Mouse (Mus musculus): ENCODE results near the gene Pik3ap1.
"Not testable (repeated sequence)": the region's sequence is repeated elsewhere in the genome, so short reads cannot be mapped to it uniquely, and the experiment has no call there.

Gene Pik3ap1

DNA sequence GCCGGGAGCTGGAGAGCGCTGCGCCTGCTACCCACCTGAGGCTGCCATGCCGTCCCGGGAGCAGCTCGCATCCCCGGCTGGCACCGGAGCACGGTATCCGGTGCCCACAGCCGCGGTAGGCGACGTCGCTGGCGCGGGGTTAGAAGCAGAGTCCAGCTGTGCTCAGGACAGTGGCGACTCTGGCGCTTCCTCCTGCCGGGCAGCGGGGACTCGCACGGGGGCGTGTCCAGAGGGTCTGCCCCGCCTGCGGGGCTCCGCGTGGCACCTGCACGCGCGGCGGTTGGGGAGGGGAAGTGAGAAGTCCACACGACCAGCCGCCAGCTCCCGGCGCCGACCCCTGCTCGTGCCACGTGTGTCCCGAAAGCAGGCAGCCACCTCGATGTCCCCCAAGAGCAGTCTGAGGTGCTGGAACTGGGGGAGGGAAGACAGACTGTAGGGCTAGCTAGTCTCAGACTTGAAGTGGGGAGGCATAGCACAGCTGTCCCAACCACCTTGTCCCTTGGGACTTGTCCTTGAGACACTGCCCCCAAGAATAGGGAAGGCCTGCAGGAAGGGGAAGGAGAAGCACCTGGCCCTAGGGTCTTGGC is at the start of gene Pik3ap1:
Gene Pik3ap1 (minus strand): TSS at position 181 of the 587 bp plus-strand sequence.
- peak in 1 of 2 experiments; percentile 4 for DNase-seq (ENCODE audit: low spot score in 2 of 2)

DNA sequence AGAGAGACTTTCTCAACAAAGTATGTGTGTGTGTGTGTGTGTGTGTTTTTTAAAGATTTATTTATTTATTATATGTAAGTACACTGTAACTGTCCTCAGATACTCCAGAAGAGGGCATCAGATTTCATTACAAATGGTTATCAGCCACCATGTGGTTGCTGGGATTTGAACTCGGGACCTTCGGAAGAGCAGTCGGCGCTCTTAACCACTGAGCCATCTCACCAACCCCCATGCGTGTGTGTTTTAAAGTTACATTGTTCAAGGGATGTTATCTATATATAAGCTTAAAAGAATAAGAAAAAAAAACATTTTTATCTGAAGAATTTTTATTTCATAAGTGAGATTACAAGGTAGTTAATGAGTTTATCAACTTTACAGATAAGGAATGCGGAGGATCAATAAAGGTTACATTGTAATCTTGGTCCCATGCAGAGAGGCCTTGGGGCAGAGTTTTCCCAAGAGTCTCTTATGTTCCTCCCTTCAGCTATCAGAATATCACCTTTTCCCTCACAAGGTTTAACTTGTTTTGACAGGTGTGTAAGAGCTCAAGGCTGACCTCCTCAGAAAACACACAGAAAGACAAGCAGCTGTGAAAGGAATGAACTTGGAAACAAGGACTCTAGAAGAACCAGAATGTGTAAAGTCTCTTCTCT is 46.7 kb upstream of the Pik3ap1 start:
- not testable (repeated sequence) for DNase-seq (ENCODE audit: low spot score in 2 of 2)

DNA sequence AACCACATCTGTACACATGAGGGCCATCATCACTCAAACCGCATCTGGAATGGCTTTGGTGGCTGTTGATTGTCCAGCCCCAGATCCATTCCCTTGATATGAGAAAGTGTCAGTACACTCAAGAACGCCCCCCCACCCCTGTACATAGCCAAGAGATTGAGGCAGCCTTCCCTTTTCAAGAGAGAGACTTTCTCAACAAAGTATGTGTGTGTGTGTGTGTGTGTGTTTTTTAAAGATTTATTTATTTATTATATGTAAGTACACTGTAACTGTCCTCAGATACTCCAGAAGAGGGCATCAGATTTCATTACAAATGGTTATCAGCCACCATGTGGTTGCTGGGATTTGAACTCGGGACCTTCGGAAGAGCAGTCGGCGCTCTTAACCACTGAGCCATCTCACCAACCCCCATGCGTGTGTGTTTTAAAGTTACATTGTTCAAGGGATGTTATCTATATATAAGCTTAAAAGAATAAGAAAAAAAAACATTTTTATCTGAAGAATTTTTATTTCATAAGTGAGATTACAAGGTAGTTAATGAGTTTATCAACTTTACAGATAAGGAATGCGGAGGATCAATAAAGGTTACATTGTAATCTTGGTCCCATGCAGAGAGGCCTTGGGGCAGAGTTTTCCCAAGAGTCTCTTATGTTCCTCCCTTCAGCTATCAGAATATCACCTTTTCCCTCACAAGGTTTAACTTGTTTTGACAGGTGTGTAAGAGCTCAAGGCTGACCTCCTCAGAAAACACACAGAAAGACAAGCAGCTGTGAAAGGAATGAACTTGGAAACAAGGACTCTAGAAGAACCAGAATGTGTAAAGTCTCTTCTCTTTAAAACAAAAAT is 41.2 kb upstream of the Pik3ap1 start:
- not testable (repeated sequence) for DNase-seq (ENCODE audit: low spot score in 2 of 2)

DNA sequence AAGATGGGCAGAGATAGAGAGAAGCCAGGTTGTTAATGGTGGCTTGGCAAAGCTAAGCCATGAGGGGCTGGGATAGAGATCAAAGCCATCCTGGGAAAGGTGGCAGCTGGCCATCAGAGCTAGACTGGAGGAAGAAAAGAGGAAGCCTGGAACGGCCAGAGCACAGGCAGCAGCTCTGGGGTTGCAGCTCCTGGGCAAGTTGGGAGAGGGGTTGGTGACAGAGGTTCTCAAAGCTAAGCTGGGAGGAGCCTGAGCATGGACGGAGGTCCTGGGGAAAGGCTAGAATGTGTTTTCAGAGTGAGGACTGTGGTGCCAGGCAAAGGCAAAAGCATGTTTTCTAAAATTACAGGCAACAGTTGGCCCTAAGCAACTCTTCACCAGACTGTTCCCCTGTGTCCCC is 36.4 kb upstream of the Pik3ap1 start:
- DNase-seq (ENCODE audit: low spot score in 2 of 2) = no peak

DNA sequence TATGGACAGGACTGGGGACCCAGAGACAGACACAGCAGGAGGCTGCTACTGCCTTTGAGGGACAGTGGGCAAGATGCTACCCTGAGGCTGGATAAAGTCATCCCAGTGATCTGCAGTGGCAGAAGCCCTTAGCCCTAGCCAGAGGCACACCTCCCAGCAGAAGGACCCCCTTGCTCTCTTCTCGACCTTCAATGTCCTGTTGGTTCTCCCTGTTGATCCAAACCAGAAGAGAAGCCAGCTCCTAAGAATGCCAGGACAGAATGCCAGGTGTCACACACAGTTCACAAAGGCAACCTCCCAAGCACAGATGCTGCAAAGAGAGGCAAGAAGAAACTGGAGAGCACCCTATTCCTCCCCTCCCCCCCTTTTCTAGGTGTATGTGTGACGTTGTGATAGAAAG is 33.9 kb upstream of the Pik3ap1 start:
- no peak for DNase-seq (ENCODE audit: low spot score in 2 of 2)

- no peak for DNase-seq (ENCODE audit: low spot score in 2 of 2)
Measured at GRCm38 (mm10) chr19:41417995-41418394, 33.1 kb upstream of the Pik3ap1 start.

- no peak for DNase-seq (ENCODE audit: low spot score in 2 of 2)
Measured at GRCm38 (mm10) chr19:41416201-41416600, 31.3 kb upstream of the Pik3ap1 start.

- no peak for DNase-seq (ENCODE audit: low spot score in 2 of 2)
Measured at GRCm38 (mm10) chr19:41402603-41403002, 17.7 kb upstream of the Pik3ap1 start.

GRCm38 (mm10) chr19:41390856-41391255 is 6.0 kb upstream of the Pik3ap1 start:
- DNase-seq (ENCODE audit: low spot score in 2 of 2) = no peak

DNA sequence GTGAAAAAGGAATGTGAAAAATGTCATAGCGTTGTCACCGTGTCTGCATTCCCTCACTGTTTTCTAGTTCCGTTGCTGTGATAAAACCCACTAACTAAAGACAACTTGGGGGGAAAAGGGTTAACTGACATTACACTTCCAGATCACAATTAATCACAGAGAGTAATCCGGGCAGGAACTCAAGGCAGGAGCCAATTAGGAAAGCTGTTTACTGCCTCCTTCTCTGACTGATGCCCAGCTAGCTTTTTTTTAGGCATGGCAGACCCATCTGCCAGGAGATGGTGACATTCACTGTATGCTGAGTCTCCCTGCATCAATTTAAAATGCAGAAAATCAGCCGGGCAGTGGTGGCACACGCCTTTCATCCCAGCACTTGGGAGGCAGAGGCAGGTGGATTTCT is 4.4 kb upstream of the Pik3ap1 start:
- no peak for DNase-seq (ENCODE audit: low spot score in 2 of 2)

DNA sequence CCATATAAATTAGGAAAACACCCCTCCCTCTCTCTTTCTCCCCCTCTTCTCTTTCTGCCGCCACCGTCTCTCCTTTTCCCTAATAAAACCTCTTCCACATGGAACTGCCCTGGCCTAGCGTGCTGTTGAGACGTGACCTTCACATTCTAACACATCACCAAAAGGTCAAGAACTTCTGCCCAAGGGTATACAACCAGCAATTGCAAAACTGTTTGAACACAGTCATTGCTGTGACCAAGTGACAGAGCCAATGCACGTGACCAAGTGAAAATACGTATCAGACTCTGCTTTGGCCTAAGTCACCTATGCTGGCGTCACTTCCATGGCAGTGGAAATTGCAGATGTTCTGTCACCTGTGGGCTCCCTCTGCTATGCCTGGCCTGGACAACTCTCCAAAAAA is 3.3 kb upstream of the Pik3ap1 start:
- no peak for DNase-seq (ENCODE audit: low spot score in 2 of 2)

DNA sequence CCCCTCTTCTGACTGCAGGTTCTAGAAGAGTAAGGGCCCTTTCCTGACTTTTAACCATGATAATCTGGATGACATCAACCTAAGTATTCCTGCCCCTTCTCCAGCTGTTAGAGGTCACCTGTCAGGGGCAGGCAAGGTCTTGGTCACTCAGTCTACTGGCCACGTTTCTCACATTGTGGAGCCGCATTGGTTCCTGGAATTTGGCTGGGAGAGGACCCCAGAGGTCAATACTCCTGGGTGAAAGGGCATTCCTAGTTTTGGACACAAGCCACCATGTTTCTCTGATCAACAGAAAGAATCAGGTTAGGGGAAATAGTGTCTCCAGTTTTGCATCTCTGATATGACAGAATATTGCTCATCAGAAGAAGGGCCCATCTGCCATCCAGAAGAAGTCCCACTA is 2.4 kb upstream of the Pik3ap1 start:
- DNase-seq (ENCODE audit: low spot score in 2 of 2) = no peak

DNA sequence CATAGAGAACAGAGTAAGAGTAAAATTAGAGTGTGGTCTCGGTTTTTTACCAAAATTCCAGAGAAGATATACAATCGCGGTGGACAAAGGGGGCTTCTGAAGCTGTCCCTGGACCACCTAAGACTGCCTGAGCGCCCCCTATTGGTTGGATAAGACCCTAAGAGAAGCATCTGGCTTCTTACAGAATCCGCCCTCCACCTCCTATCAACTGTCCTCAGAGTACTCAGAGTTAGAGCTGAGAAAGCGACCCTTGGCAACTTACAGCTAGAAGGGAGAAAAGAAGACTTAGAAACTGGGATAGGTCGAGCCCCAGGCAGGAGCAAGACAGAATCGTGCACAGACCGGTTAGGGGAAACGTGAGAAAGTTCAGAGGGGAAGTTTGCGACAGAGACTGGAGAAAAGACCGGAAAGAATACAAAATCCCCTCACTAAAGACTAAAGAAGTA is 473 bp downstream of the Pik3ap1 start:
- no peak for DNase-seq (ENCODE audit: low spot score in 2 of 2)

- DNase-seq (ENCODE audit: low spot score in 2 of 2) = no peak
Measured at GRCm38 (mm10) chr19:41382391-41382978, 2.4 kb downstream of the Pik3ap1 start.

DNA sequence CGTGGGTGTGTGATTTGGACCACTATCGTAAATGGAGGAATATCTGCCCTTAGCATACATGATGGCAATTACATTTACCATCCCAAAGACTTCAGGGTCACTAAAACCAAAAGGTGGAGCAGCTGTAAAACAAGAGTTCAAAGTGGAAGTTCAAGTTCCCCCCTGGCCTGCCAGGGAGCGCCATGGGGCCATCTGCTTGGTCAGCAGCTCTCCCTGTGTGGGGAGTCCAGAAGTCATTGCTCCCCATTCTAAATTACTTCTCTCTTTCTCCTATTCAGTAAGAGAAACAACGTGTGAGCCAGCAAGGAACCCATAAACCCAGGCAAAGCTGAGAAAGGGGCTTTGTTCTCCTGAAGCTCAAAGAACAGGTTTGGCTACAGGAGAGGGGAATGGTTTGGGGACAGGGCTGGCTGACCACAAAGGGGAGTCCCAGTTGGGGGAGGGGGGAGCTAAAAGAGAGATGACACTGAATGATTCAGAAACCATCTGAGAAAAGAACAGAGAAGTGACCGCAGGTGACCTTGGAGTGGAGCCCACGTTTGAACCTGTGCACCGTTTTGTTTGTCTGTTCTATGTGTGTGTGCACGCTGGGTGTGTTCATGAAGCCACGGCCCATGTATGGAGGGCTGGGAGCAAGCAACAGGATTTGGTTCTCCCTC is 3.2 kb downstream of the Pik3ap1 start:
- DNase-seq (ENCODE audit: low spot score in 2 of 2) = no peak

DNA sequence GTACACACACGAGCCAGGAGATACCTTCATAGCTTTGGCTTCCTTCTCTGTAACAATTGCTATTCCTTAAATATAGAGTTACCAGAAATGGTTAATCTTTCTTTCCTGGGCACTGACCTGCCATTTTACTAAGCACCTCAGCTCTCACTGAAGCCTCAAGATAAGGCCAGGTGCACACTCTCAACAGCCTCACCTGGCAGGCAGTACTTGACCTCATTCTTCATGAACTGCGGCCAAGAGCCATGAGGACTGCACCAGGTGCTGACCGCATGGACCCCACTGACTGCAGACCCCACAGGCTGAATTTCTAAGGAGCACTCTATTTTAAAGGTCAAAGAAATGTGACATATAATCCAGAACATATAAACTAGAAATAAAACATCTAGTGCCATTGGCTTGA is 5.7 kb downstream of the Pik3ap1 start:
- DNase-seq (ENCODE audit: low spot score in 2 of 2) = no peak

DNA sequence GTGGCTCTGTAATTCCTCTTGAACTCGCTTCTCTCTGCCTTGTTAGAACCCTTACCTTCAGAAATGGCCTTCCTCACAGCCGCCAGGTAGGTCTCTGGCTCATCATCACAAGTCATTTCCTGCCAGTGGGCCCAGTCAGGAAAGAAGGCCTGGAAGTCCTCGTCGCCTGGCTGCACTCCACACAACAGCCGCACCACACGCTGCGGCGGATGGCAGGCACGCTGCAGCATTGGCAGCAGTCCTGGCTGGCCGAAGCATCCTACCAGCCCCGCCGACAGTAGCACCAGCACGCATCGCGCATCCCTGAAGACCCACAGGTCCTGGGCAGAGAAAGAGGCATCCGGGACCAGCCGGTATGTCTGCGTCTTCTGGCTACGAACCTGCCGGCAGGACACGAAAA is 9.1 kb downstream of the Pik3ap1 start:
- DNase-seq (ENCODE audit: low spot score in 2 of 2) = peak in 1 of 2 experiments; percentile 38

GRCm38 (mm10) chr19:41375096-41375495 is 9.8 kb downstream of the Pik3ap1 start:
- no peak for DNase-seq (ENCODE audit: low spot score in 2 of 2)

GRCm38 (mm10) chr19:41374658-41375057 is 10.2 kb downstream of the Pik3ap1 start:
- DNase-seq (ENCODE audit: low spot score in 2 of 2) = no peak

GRCm38 (mm10) chr19:41372322-41372721 is 12.6 kb downstream of the Pik3ap1 start:
- DNase-seq (ENCODE audit: low spot score in 2 of 2) = no peak

DNA sequence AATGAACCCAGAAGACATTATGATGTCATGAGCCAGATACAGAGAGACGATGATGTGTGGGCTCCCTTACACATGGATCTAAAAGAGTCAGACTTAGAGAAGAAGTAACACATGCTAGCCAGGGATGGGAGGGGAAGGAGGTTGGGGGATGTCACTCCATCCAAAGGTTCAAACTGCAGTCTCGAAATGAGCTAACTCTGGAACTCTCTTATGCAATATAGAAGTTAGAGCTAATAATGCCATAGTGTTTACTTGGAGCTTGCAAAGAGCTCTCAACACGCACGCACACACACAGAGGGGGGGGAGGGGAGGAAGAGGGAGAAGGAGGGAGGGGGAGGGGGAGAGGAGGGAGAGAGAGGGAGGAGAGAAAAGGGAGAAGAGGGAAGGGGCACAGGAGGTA is 13.5 kb downstream of the Pik3ap1 start:
- no peak for DNase-seq (ENCODE audit: low spot score in 2 of 2)

Measured in cerebellum, postnatal 4 days (tissue).